Mouse (Mus musculus): ENCODE data around the gene Ugt1a7c. TPM values are rescaled to one million over a fixed set of nuclear protein-coding genes. Genes with fewer than 3 reads are reported as not detected.
"Not testable (repeated sequence)": the region's sequence is repeated elsewhere in the genome, so short reads cannot be mapped to it uniquely, and the experiment has no call there.

Gene Ugt1a7c
- polyA plus RNA-seq (2015; fragmentation: Nextera tagmentation; extraction: Ambion mirVana): 2.5 and 2.7 TPM in 2 replicates

DNA sequence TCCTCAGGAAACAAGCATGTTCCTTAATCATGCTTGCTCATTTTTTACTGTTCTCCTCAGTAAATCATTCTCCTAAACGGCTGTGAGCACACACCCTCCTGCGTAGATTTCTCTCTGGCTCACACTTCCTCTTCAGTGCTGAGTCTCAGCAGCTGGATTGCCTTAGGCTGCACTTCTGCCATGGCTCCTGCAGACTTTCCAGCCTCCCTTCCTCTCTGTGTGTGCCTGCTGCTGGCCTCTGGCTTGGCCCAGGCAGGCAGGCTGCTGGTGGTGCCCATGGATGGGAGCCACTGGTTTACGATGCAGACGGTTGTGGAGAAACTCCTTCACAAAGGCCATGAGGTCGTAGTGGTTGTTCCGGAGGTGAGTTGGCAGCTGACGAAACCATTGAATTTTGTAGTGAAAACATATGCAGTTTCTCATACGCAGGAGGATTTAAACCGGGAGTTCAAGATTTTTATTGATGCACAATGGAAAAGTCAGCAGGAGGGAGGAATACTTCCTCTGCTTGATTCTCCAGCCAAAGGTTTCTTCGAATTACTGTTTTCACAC, at the start of gene Ugt1a7c:
Gene Ugt1a7c (plus strand): TSS at position 122 of the 552 bp plus-strand sequence.
- peak within 1 kb of the TSS; percentile 22; the same call in 1 of the 2 replicates for H3K4me2 ChIP-seq (replicated peaks; ENCODE audit: low read depth, low read length)
- ATAC-seq (peak; percentile 89), DNase-seq (ENCODE audit: low spot score) (peak; percentile 86)
- H3K36me3 ChIP-seq (ENCODE audit: insufficient read depth, low read length): no peaks in the 10 kb centered on the region
- no peak for TF ChIP-seq EP300 (IDR thresholded peaks at IDR 0.05)
- no peak for TF ChIP-seq CTCF (IDR thresholded peaks at IDR 0.05)
- no peaks in the 10 kb centered on the region for H3K27me3 ChIP-seq (replicated peaks; ENCODE audit: insufficient read depth, low read length)
- 0 out of 2 replicates have a peak, but pooled peaks cover 3% of the 10 kb centered on the region for H3K4me1 ChIP-seq (ENCODE audit: insufficient read depth, low read depth, low read length)
- no peaks in the 10 kb centered on the region for H3K9me3 ChIP-seq (ENCODE audit: low read length)
- peak within 1 kb of the TSS; percentile 57; the same call in 1 of the 2 replicates for H3K27ac ChIP-seq (ENCODE audit: low read length)
- H3K9ac ChIP-seq (replicated peaks; ENCODE audit: low read depth): no peak within 1 kb of the TSS
- 0 out of 2 replicates have a peak within 1 kb of the TSS, but pooled peaks have one; percentile 3 for H3K4me3 ChIP-seq (ENCODE audit: low read depth, low read length)
- WGBS: 27% methylated on average over 10 of the region's 10 CpGs

DNA sequence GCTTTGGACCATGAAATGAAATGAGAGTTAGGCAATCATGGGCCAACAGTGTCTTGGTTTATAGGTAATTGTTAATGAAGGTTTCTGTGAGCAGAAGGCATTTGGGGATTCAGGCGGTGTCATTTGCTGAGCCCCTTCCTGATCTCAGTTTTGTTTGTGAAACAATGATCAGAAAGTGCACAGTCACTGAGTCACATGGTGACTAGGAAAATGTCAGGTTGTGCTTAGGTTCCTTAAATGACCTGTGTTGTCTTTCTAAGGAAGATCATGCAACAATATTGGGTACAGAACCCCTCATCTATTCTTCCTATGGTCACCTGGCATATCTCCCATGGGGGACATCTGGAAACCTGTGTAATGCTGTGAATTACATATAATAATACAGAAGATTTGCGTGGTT, 47.5 kb upstream of the Ugt1a7c start:
- not testable (repeated sequence) for H3K4me2 ChIP-seq (replicated peaks; ENCODE audit: low read depth, low read length); H3K27ac ChIP-seq (ENCODE audit: low read length); H3K36me3 ChIP-seq (ENCODE audit: insufficient read depth, low read length); H3K9ac ChIP-seq (replicated peaks; ENCODE audit: low read depth); DNase-seq (ENCODE audit: low spot score); H3K9me3 ChIP-seq (ENCODE audit: low read length); H3K4me1 ChIP-seq (ENCODE audit: insufficient read depth, low read depth, low read length); H3K4me3 ChIP-seq (ENCODE audit: low read depth, low read length); ATAC-seq; H3K27me3 ChIP-seq (replicated peaks; ENCODE audit: insufficient read depth, low read length)
- 83% methylated on average over 2 of the region's 2 CpGs for whole genome bisulfite sequencing

DNA sequence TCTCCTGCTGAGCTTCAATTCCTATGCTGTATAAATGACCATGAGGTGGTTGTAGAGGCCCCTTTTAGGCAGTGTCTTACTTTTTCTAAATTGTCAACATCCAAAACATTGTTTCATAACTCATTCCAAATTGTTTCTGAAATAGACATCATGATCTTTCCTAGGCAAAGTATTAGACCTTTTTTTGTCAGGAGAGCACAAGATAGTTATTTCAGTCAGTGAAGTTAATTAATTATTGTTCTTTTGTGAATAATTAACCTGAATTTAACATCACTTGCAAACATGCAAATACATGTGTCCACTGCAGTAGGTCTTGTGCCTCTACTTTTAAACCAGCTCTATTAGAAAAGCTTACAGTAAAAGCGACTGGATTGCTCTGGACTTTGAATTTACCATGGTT, 39.8 kb upstream of the Ugt1a7c start, which contains the start of gene Ugt1a10:
Gene Ugt1a10 (plus strand): TSS at position 301 of the 400 bp plus-strand sequence.
- WGBS: 55% methylated on average over 1 of the region's 1 CpGs
- Histone ChIP-seq H3K4me3 (ENCODE audit: low read depth, low read length) (no peak within 1 kb of the TSS), H3K27ac (ENCODE audit: low read length) (no peak within 1 kb of the TSS), H3K9ac (replicated peaks; ENCODE audit: low read depth) (no peak within 1 kb of the TSS), H3K9me3 (ENCODE audit: low read length) (no peaks in the 10 kb centered on the region), H3K4me1 (ENCODE audit: insufficient read depth, low read depth, low read length) (no peaks in the 10 kb centered on the region), H3K4me2 (replicated peaks; ENCODE audit: low read depth, low read length) (no peak within 1 kb of the TSS), H3K36me3 (ENCODE audit: insufficient read depth, low read length) (no peaks in the 10 kb centered on the region), H3K27me3 (replicated peaks; ENCODE audit: insufficient read depth, low read length) (no peaks in the 10 kb centered on the region)
- DNase-seq (ENCODE audit: low spot score) (no peak), ATAC-seq (no peak)
- TF ChIP-seq CTCF (IDR thresholded peaks at IDR 0.05): no peak
- no peak for TF ChIP-seq EP300 (IDR thresholded peaks at IDR 0.05)

DNA sequence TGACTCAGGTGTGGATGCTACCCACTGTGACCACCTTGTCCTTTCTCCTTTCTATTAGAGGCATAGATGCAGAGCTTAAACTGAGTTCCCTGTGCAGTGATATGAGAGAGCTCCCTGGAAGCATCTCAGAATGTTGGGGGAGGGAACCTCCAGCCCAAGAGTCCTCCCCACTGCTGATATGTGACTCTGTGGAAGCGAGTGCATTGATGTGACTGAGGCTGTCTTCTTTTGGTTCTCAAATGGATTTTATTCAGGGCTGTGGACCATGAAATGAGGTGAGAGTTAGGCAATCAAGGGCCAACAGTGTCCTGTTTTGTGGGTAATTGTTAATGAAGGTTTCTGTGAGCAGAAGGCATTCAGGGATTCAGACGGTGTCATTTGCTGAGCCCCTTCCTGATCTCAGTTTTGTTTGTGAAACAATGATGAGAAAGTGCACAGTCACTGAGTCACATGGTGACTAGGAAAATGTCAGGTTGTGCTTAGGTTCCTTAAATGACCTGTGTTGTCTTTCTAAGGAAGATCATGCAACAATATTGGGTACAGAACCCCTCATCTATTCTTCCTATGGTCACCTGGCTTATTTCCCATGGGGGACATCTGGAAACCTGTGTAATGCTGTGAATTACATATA, 28.3 kb upstream of the Ugt1a7c start:
- H3K9me3 ChIP-seq (ENCODE audit: low read length); H3K4me3 ChIP-seq (ENCODE audit: low read depth, low read length); H3K4me2 ChIP-seq (replicated peaks; ENCODE audit: low read depth, low read length); H3K36me3 ChIP-seq (ENCODE audit: insufficient read depth, low read length); H3K27me3 ChIP-seq (replicated peaks; ENCODE audit: insufficient read depth, low read length); H3K9ac ChIP-seq (replicated peaks; ENCODE audit: low read depth); H3K4me1 ChIP-seq (ENCODE audit: insufficient read depth, low read depth, low read length); ATAC-seq; H3K27ac ChIP-seq (ENCODE audit: low read length); DNase-seq (ENCODE audit: low spot score): not testable (repeated sequence)
- WGBS: 76% methylated on average over 1 of the region's 2 CpGs

DNA sequence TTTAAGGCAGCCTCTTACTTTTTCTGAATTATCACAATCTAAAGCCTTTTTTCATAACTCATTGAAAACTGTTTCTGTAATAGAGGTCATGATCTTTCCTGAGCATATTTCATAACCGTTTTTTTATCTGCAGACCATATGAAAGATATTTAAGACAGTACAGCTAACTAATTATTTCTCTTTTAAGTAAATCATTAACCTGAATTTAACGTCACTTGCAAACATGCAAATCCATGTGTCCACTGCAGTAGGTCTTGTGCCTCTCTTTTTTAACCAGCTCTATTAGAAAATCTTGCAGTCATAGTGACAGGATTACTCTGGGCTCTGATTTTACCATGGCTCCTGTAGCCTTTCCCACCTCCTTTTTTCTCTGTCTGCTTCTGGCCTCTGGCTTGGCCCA, 24.4 kb upstream of the Ugt1a7c start, which contains the start of gene Ugt1a9:
Gene Ugt1a9 (plus strand): TSS at position 306 of the 400 bp plus-strand sequence.
- no peak within 1 kb of the TSS for H3K4me2 ChIP-seq (replicated peaks; ENCODE audit: low read depth, low read length)
- no peaks in the 10 kb centered on the region for H3K9me3 ChIP-seq (ENCODE audit: low read length)
- H3K4me1 ChIP-seq (ENCODE audit: insufficient read depth, low read depth, low read length): no peaks in the 10 kb centered on the region
- no peak for ATAC-seq
- 33% methylated on average over 2 of the region's 2 CpGs for WGBS
- no peak within 1 kb of the TSS for H3K9ac ChIP-seq (replicated peaks; ENCODE audit: low read depth)
- H3K27me3 ChIP-seq (replicated peaks; ENCODE audit: insufficient read depth, low read length): no peaks in the 10 kb centered on the region
- DNase-seq (ENCODE audit: low spot score): no peak
- no peaks in the 10 kb centered on the region for H3K36me3 ChIP-seq (ENCODE audit: insufficient read depth, low read length)
- TF ChIP-seq EP300 (IDR thresholded peaks at IDR 0.05) (no peak), CTCF (IDR thresholded peaks at IDR 0.05) (no peak)
- no peak within 1 kb of the TSS for H3K4me3 ChIP-seq (ENCODE audit: low read depth, low read length)
- H3K27ac ChIP-seq (ENCODE audit: low read length): no peak within 1 kb of the TSS

DNA sequence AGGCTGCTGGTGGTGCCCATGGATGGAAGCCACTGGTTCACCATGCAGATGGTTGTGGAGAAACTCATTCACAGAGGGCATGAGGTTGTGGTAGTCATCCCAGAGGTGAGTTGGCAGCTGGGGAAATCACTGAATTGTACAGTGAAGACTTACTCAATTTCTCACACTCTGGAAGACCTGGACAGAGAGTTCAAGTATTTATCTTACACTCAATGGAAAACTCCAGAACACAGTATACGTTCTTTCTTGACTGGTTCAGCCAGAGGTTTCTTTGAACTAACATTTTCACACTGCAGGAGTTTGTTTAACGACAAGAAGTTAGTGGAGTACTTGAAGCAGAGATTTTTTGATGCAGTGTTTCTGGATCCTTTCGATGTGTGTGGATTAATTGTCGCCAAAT, 24.0 kb upstream of the Ugt1a7c start:
- Histone ChIP-seq H3K36me3 (ENCODE audit: insufficient read depth, low read length) (no peaks in the 10 kb centered on the region), H3K4me2 (replicated peaks; ENCODE audit: low read depth, low read length) (no peak overlapping the region), H3K4me3 (ENCODE audit: low read depth, low read length) (no peak overlapping the region), H3K9me3 (ENCODE audit: low read length) (no peaks in the 10 kb centered on the region), H3K27ac (ENCODE audit: low read length) (no peak overlapping the region), H3K4me1 (ENCODE audit: insufficient read depth, low read depth, low read length) (no peaks in the 10 kb centered on the region), H3K9ac (replicated peaks; ENCODE audit: low read depth) (no peak overlapping the region), H3K27me3 (replicated peaks; ENCODE audit: insufficient read depth, low read length) (no peaks in the 10 kb centered on the region)
- ATAC-seq: peak; percentile 67
- TF ChIP-seq EP300 (IDR thresholded peaks at IDR 0.05) (peak; percentile 20; the same call in 1 of the 2 replicates), CTCF (IDR thresholded peaks at IDR 0.05) (no peak)
- peak; percentile 58 for DNase-seq (ENCODE audit: low spot score)
- 47% methylated on average over 4 of the region's 4 CpGs for WGBS

Measured in lung, postnatal 0 days (tissue).